Mouse (Mus musculus): ENCODE results near the gene Fbxl14. TPM values are rescaled to one million over a fixed set of nuclear protein-coding genes. Genes with fewer than 3 reads are reported as not detected.

Fbxl14 gene
- total RNA-seq, 2 experiments from 2014 or later: 31.9 to 36.0 TPM

GRCm38 (mm10) chr6:119492630-119493014 is 13.2 kb downstream of the Fbxl14 start:
- no peak for DNase-seq

DNA sequence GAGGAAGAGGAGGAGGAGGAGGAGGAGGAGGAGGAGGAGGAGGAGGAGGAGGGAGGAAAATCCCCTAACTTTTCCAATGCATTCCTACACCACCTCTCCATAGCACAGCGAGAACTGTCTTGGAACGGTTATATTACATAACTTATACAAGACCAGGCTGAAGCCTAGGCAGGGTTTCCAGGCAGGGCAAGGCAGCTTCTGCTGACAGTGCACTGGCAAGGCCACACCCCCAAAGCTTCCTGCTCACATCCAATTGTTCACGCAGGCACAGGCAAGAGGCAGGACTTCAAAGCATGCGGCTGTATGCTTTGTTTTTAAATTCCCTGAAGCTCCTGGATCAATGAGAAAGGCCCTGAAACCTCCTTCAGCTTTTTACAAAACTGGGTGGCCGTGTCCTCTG is 19.8 kb downstream of the Fbxl14 start:
- peak; percentile 68 to 80 for DNase-seq

GRCm38 (mm10) chr6:119500086-119500485 is 20.6 kb downstream of the Fbxl14 start:
- no peak for DNase-seq

DNA sequence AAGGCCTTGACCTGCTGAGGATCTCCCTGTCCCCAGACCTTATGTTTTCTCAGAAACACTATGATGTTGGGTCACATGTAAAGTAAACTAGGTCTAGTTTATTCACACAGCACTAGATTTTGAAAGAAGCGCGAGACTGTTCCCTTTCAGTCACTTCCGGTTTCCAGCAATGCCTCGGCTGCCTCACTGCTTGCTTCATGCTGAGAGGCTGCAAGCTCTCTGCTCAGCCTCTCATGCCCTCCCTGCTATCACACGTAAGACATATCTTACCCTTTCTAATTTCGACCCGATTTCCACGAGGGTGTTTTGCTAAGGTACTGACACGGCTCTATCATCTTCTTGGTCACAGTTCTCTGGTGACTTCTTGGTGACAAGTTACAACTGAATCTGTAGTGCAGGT is 22.6 kb downstream of the Fbxl14 start:
- peak in 1 of 2 experiments; percentile 33 for DNase-seq

DNA sequence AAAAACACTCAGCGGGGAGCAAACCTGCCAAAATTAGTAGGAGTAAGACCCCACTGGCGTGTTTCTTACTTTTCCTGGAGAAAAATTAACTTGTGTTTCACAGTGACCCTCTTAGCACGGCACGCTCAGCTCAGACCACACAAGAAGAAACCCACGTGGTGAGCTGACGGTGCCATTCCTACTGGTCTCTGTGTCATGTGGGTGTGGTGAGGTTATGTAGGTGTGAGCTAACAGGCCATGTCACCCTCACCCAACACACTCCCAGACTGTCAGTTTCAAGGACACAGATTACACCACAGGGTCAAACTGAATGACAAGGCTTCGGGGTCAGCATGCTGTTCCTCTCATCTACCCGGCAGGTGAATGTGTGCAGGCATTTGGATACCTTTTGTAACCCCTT is 25.3 kb downstream of the Fbxl14 start:
- no peak for DNase-seq

DNA sequence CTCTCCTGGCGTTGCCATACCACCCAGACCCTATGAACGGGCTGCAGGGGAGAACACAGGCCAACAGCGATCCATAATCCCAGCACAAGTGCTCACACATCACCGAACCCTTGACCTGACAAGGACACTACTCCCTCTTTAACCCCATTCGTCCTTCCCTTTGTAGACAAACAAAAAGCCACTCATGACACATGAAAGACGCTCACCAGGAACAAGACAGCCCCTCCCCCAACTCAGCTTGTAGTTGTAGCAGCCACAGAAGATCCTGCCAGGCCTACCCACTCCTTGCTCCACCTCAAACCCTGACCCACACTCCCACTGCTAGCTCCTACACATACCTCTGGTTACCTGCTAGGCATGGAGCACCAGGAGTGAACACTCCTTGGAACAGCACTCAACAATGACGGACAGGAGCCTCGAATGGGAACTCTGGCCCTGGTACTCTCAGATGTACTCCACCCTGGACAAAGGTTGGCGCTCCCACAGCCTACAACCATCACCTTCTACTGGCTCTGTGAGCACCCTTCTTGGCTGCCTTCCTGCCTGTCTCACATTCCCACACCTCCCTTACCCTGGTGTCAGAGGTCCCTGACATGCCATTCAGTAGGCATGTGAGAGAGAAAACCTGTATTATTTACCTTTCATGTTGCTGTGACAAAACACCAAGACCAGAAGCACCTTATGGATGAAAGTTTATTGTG is 26.2 kb downstream of the Fbxl14 start:
- DNase-seq: no peak

DNA sequence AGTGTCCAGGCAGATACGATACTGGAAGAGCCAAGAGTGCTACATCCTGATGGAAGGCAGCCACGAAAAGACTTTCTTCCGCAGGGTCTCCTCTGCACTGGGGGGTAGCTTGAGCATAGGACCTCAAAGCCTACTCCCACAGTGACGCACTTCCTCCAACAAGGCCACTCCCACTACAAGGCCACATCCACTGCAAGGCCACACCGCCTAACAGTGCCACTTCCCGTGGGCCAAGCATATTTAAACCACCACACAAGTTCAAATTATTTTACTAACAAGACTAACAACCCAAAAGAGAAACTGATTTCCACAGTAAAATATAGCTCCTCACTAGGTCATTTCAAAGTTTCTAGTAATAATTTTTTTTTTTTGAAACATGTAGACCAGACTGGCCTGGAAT is 28.8 kb downstream of the Fbxl14 start:
- DNase-seq: no peak

GRCm38 (mm10) chr6:119508634-119509375 is 29.3 kb downstream of the Fbxl14 start:
- no peak for DNase-seq

- no peak for DNase-seq
Measured at GRCm38 (mm10) chr6:119509437-119510037, 30.1 kb downstream of the Fbxl14 start.

GRCm38 (mm10) chr6:119512701-119513100 is 33.2 kb downstream of the Fbxl14 start:
- DNase-seq: no peak

DNA sequence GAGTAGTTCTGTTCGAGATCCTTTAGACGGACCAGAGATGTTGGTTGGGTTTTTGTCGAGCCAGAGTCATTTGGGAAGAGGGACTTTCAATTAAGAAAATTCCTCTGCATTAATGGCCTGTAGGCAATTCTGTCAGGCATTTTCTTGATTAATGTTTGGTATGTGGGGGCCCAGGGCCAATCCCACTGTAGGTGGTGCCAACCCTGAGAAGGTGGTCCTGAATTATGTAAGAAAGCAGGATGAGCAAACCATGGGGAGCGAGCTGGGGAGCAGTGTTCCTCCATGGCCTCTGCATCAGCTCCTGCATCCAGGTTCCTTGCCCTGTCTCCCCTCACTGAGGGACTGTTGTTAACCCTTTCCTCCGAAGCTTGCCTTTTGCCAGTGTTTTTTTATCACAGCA is 34.0 kb downstream of the Fbxl14 start:
- DNase-seq: no peak

DNA sequence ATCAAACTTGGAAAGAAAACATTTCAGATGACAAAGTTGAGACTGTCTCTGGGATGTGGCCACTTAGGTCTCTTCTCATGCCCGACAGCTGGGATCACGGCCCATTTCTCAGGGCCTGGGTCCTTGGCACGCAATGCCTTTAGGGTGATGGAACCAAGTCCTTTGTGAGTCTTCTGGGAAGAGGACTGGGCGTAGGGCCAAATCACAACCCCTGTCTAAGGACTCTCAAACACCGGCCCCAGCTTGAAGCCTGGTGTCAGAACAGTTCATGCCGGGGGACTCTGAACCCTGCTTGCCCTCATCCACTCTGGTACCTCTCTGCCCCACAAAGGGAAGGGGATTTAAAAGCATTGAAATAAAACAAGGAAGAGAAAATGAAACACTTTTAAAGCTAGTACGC is 34.6 kb downstream of the Fbxl14 start:
- no peak for DNase-seq

- DNase-seq: peak in 1 of 2 experiments; percentile 14
Measured at GRCm38 (mm10) chr6:119520731-119521130, 41.3 kb downstream of the Fbxl14 start.

GRCm38 (mm10) chr6:119521482-119521900 is 42.0 kb downstream of the Fbxl14 start:
- DNase-seq: no peak

- no peak for DNase-seq
Measured at GRCm38 (mm10) chr6:119521931-119522391, 42.5 kb downstream of the Fbxl14 start.

DNA sequence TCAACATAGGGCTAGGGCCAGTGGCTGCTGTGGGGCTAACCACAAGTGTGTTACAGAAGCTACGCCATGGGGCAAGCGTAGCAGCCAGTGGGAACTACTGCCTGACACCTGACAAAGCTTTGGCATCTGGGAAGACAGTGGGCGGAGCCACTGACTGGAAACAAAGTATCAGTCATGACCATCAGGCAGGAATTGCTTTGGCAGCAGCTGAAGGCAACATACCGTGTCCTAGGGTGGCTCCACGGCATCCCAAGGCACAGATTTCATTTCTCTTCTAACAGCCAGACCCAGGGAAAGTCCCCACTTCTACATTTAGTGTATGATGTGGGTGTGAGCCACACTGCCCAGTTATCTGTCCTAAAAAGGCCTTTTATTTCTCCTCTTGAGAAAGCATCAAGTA is 47.0 kb downstream of the Fbxl14 start:
- no peak for DNase-seq

DNA sequence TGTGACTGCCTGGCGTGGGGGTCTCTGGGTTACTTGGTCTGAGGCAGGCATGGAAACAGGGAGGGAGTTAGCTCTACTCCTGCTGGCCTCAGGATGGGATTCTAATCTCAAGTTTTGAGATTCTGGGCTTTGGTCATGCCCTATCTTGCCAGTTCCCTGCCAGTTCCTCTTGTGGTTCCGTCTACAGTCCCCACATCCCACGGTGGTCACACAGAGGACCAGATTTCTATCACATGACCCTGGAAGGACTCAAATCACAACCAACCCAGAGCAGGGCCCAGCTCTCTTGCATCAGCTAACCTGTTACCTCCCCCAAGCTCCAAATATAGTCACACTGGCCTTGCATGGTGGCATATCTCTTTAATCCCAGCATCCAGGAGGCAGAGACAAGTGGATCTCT is 50.2 kb downstream of the Fbxl14 start:
- DNase-seq: no peak

Other genes starting within 250 kb of the Fbxl14 start
- not detected for gene Cacna2d4, start 243.1 kb upstream of the Fbxl14 start, total RNA-seq (2021)
- gene Lrtm2, start 148.9 kb upstream of the Fbxl14 start, total RNA-seq (2021): under 1 TPM in 1 of 2 experiments, not detected in 1; 0.30 TPM
- gene Adipor2, start 62.0 kb upstream of the Fbxl14 start, total RNA-seq (2021): 100 to 1,000 TPM; 200 to 209 TPM
- gene Wnt5b, start 64.7 kb downstream of the Fbxl14 start, total RNA-seq (2021): 1 to 10 TPM; 1.4 to 2.7 TPM

Data from adrenal gland, postnatal 36 days (tissue).